Mouse (Mus musculus): Measurements from ENCODE around the gene Gjc2. TPM values are rescaled to one million over a fixed set of nuclear protein-coding genes. Genes with fewer than 3 reads are reported as not detected.

The Gjc2 gene
- total RNA-seq, 1 experiment from 2014 or later, result not detected

DNA sequence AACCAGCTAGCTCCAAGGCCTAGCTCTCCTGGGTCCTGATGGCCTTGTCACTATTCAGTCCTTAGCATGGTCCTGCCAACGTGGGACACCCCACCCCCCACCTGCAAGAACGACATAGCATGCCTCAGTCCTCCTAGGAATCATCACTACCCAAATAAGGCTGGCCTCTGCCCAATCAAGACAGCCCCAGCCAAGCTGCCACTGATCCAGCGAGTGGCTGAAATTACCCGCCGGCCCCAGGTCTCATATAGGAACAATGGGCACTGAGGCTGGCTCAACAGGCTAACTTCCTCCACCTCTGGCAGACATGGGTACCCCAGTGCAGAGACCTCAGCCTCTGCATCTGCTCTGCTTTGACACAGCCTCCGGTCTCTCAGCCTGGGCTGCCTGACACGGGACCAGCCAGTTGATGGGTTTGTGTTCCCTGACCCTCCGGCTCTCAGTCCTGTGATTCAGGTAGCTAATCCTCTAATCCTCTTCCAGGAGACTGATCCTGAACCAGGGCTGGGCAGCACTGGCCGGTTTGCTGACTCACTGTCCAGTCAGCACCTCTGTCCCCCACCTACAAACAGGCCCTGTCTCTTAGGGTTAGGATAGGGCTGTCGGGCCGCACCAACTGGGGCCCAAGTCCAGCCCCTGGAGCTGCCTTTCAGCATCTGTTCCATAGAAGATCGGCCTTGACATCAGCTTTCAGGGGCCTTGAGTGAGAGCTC lies 45.9 kb downstream of the Gjc2 start:
- ATAC-seq (replicated peaks in 1 of 2; ENCODE audit: insufficient read depth in 1 of 2, low FRiP score in 2 of 2, low TSS enrichment in 1 of 2, low read depth in 1 of 2, poor library complexity in 2 of 2, severe bottlenecking in 2 of 2), result no peak

DNA sequence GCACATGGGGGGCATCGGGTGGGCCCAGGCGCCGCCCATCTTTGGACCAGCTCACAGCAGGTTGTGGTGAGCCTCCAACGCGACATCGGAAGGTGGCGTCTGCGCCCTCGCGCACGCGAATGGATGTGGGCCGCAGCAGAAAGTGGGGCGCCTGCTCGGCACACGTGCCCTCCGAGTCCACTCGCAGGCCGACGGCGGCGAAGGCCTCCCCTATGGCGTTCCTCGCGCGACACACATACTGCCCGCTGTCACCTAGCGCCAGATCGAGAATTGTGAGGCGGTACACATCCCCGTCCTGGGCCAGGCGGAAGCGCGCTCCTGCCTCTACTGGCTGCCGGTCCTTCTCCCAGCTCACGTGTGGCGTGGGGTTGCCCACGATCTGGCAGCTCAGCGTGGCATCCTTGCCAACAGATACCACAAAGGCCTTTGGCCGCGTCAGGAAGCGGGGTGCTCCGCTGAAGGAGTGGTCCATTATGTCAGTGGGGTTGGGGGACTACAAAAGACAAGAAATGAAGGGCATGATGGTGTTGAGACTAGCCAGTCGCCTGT lies 47.0 kb downstream of the Gjc2 start, which contains the start of gene Obscn:
Obscn (minus strand) TSS at position 499 of the 549 bp plus-strand sequence.
- ATAC-seq (replicated peaks in 1 of 2; ENCODE audit: insufficient read depth in 1 of 2, low FRiP score in 2 of 2, low TSS enrichment in 1 of 2, low read depth in 1 of 2, poor library complexity in 2 of 2, severe bottlenecking in 2 of 2), result no peak

DNA sequence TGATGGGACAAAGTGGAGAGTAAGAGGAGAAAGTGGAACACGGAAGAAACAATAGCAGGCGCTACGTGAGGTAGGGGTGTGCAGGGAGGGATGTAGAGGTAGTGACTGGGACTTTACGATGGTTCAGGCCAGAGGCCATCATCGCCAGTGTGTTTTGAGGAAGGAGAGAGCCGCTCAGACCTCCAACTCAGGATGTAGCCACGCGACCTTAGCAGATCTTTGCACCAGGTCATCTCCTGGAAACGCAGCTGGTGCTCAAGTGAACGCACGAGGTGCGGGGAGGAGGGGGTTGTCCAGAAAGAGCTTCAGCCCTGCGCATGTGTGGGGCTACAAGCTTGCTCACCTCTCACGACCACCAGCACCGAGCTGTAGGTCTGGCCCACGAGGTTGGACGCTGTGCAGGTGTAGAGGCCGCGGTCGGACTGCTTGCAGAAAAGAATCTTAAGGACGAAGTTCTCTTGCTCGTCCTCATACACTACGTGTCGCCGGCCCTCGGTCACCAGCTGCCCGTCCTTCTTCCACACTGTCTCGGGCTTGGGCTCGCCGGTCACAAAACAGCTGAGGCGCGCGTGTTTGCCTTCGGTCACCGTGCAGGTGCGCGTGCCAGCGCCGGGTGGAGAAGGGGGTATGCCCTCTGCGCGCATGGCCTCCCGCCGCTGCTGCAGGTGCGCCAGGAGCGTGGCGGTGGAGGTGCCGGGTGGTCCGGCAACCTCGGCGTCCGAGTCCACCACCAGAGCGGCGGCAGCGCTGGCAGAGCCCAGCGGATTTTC lies 47.8 kb downstream of the Gjc2 start:
- no peak for ATAC-seq (replicated peaks in 1 of 2; ENCODE audit: insufficient read depth in 1 of 2, low FRiP score in 2 of 2, low TSS enrichment in 1 of 2, low read depth in 1 of 2, poor library complexity in 2 of 2, severe bottlenecking in 2 of 2)

DNA sequence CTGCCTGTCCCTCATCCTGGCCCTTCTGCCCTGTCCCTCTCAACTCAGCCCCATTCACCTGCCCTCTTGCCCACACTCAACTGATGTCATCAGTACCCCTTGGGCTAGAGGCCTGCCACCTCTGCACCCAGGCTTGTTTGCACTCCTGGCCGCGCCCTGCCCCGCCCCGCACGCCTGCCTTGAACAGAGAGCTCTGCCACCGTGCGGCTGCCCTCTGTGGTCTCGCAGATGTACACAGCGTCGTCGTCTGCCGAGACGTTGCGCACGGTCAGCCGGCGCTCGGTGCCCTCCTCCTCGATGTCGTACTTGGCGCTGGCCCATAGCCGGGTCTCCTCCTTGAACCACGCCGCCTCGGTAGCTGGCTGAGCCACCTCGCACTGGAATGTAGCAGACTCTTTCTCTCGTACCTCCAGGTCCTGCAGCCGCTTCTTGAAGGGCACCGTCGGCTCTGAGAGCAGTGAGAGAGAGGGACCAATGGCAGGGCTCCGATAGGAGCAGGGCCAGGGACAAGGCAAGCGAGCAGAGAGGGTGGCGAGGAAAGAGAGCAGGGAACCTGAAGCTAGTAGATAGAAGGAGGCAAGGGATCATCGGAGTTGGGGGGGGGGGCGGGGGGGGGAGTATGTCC lies 48.5 kb downstream of the Gjc2 start:
- peak; percentile 21 to 30; a peak in 2 of 4 replicates for ATAC-seq (replicated peaks in 1 of 2; ENCODE audit: insufficient read depth in 1 of 2, low FRiP score in 2 of 2, low TSS enrichment in 1 of 2, low read depth in 1 of 2, poor library complexity in 2 of 2, severe bottlenecking in 2 of 2)

DNA sequence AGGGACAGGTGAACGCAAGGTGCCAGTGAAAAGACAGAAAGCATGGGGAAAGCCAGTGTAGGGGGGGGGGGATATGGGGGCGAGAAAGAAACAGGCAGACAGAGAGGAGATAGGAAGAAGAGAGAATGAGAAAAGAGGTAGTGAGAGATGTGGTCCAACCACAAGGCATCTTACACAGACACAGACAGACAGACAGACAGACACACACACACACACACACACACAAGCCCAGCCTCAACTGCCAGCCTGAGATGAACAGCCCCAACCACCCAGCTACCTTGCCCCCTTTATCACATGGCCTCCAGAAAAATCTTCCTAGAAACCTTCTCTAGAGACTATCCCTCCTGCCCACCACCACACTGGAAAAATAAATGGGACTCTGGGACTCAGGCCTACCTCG lies 50.9 kb downstream of the Gjc2 start:
- ATAC-seq (replicated peaks in 1 of 2; ENCODE audit: insufficient read depth in 1 of 2, low FRiP score in 2 of 2, low TSS enrichment in 1 of 2, low read depth in 1 of 2, poor library complexity in 2 of 2, severe bottlenecking in 2 of 2), result no peak

GRCm38 (mm10) chr11:59131348-59131919 lies 51.6 kb downstream of the Gjc2 start:
- no peak for ATAC-seq (replicated peaks in 1 of 2; ENCODE audit: insufficient read depth in 1 of 2, low FRiP score in 2 of 2, low TSS enrichment in 1 of 2, low read depth in 1 of 2, poor library complexity in 2 of 2, severe bottlenecking in 2 of 2)

GRCm38 (mm10) chr11:59130782-59131181 lies 52.2 kb downstream of the Gjc2 start:
- no peak for ATAC-seq (replicated peaks in 1 of 2; ENCODE audit: insufficient read depth in 1 of 2, low FRiP score in 2 of 2, low TSS enrichment in 1 of 2, low read depth in 1 of 2, poor library complexity in 2 of 2, severe bottlenecking in 2 of 2)

Other genes with a start within 250 kb of the Gjc2 start
- gene Rnf187, start 244.3 kb downstream of the Gjc2 start, total RNA-seq (2017), result 82.1 and 83.1 TPM in 2 replicates
- 2.0 and 4.1 TPM in 2 replicates for gene Hist3h2ba, start 234.3 kb downstream of the Gjc2 start, total RNA-seq (2017)
- 146 and 162 TPM in 2 replicates for gene Hist3h2a, start 228.5 kb downstream of the Gjc2 start, total RNA-seq (2017)
- gene Trim17, start 228.5 kb downstream of the Gjc2 start, total RNA-seq (2017), result not detected in 2 replicates
- gene Trim11, start 205.1 kb downstream of the Gjc2 start, total RNA-seq (2017), result 21.0 and 27.6 TPM in 2 replicates
- gene Obscn, start 46.8 kb downstream of the Gjc2 start, total RNA-seq (2017), result 0.10 and 0.38 TPM in 2 replicates
- 5.6 and 6.1 TPM in 2 replicates for gene Iba57, start 19.5 kb downstream of the Gjc2 start, total RNA-seq (2017)
- gene Guk1, start 9.0 kb upstream of the Gjc2 start, total RNA-seq (2017), result 48.5 and 54.2 TPM in 2 replicates
- gene Mrpl55, start 19.3 kb upstream of the Gjc2 start, total RNA-seq (2017), result 47.6 and 49.0 TPM in 2 replicates
- 16.6 and 23.1 TPM in 2 replicates for gene 2310033P09Rik, start 25.1 kb upstream of the Gjc2 start, total RNA-seq (2017)
- gene Arf1, start 45.1 kb upstream of the Gjc2 start, total RNA-seq (2017), result 237 and 263 TPM in 2 replicates
- gene Wnt3a, start 107.5 kb upstream of the Gjc2 start, total RNA-seq (2017), result not detected in 2 replicates
- gene Wnt9a, start 123.7 kb upstream of the Gjc2 start, total RNA-seq (2017), result 0.30 TPM in 1 of 2 replicates, not detected in the other
- not detected in 2 replicates for gene Prss38, start 192.4 kb upstream of the Gjc2 start, total RNA-seq (2017)